Mouse (Mus musculus): ENCODE measurements around the gene Kcnip2. TPM values are rescaled to one million over a fixed set of nuclear protein-coding genes. Genes with fewer than 3 reads are reported as not detected.

Kcnip2 gene
- total RNA-seq, 4 experiments from 2014 or later = 0.45 to 2.0 (median 0.61) TPM

Other genes starting within 250 kb of the Kcnip2 start
- 10 to 100 TPM; 25.6 to 36.1 (median 30.8) TPM for gene Fbxw4, start 155.7 kb downstream of the Kcnip2 start, total RNA-seq (2022)
- gene Fgf8, start 73.1 kb downstream of the Kcnip2 start, total RNA-seq (2022) = not detected
- gene Npm3, start 66.5 kb downstream of the Kcnip2 start, total RNA-seq (2022) = 10 to 100 TPM; 26.4 to 35.4 (median 29.2) TPM
- 10 to 100 TPM; 67.3 to 95.3 (median 84.0) TPM for gene Mgea5, start 32.2 kb downstream of the Kcnip2 start, total RNA-seq (2022)
- 10 to 100 TPM; 19.0 to 27.7 (median 20.8) TPM for gene Armh3, start 182.4 kb upstream of the Kcnip2 start, total RNA-seq (2022)
- 10 to 100 TPM; 13.0 to 25.3 (median 19.9) TPM for gene Hps6, start 187.4 kb upstream of the Kcnip2 start, total RNA-seq (2022)
- gene Pprc1, start 228.8 kb upstream of the Kcnip2 start, total RNA-seq (2022) = 10 to 100 TPM; 27.8 to 37.8 (median 34.3) TPM
- gene Ldb1, start 229.2 kb upstream of the Kcnip2 start, total RNA-seq (2022) = 100 to 1,000 TPM in 2 of 4 experiments, 10 to 100 TPM in 2; 55.5 to 115 (median 89.6) TPM